Mouse (Mus musculus): ENCODE measurements around the gene Zbtb45. TPM values are rescaled to one million over a fixed set of nuclear protein-coding genes. Genes with fewer than 3 reads are reported as not detected.

Gene Zbtb45
- polyA plus RNA-seq, 1 experiment from 2014 or later = 43.0 TPM

DNA sequence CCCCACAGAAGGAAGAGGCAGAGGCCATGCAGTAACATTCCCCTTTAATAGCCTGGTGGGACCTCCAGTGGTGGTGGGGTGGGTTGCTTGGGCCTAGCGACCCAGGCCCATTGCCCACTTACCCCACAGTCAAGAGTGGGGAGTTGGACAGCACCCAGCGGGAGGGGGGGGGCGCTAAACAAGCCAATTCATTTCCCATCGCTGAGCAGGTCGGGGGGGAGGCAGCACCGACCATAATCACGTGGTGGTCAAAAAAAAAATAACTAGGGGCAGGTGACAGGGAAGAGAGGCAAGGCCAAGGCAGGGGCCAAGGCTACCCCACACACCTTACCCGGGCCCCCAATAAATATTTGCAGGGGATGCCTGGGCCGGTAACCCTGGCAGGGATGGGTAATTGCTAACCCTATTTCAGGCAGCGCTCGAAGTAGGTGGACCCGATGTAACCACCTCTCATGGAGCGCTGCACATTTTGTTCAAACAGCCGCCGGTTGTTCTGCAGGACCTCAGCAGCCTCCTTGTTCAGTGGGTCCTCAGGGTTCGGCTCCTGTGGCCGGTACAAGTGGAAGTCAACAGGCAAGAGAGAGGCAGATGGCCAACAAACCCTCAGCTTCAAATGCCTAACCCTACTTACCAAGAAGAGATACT, 25.5 kb upstream of the Zbtb45 start:
- peak overlapping the region; percentile 72 for H3K27ac ChIP-seq (ENCODE audit: low read length)
- H3K4me1 ChIP-seq (replicated peaks; ENCODE audit: control insufficient read depth, insufficient read depth, low read length) = peaks cover 38% of the 10 kb centered on the region
- ATAC-seq = no peak
- H3K9me3 ChIP-seq (ENCODE audit: control insufficient read depth, low read length) = no peaks in the 10 kb centered on the region
- 78% methylated on average over 17 of the region's 17 CpGs for WGBS
- H3K27me3 ChIP-seq (replicated peaks; ENCODE audit: control insufficient read depth, insufficient read depth, low read length) = no peaks in the 10 kb centered on the region
- H3K4me2 ChIP-seq (ENCODE audit: low read length) = peak overlapping the region; percentile 91
- no peak overlapping the region for H3K9ac ChIP-seq (replicated peaks; ENCODE audit: low read depth, low read length)
- no peak overlapping the region for H3K4me3 ChIP-seq (replicated peaks; ENCODE audit: low read length)
- peaks cover 27% of the 10 kb centered on the region for H3K36me3 ChIP-seq (ENCODE audit: control insufficient read depth, insufficient read depth)

DNA sequence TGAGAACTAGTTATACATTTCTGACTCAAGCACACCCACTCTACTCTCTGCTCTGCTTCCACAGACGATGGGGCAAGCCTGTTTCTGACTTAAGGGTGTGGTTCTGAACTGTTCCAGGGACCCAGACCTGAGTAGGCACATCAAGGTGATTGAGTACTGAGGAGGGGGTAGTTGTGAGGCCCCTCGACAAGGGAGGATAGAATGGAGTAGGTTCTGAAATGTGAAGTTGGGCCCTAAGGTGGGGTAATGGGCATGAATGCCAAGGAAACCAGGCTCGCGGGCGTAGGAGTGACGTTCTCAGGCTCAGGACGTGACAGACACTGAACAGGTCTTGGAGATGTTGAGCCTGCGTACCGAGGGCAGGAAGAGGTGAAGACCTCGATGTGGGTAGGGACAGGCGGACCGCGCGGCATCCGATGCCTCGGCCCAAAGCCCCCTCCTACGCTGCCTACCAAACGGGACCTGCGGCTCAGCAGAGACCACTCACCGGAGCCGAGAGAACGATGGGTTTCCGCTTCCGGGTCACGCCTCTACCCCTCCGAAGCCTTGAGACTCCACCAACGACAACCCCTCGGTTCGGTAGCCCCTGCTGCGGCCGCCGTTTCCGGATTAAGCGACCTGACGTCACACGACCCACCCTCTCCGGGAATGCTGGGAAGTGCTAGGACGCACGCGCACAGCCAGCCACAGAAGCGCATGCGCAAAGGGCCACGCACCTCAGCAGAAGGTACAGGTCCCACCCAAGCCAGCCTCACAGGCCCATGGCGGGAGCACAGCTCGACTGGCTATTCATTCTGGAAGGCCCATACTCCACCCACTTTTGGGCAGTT, 24.5 kb upstream of the Zbtb45 start, which contains the start of gene Chmp2a:
Gene Chmp2a (minus strand): TSS at position 660 of the 830 bp plus-strand sequence.
- Histone ChIP-seq H3K36me3 (ENCODE audit: control insufficient read depth, insufficient read depth) (peaks cover 37% of the 10 kb centered on the region), H3K4me1 (replicated peaks; ENCODE audit: control insufficient read depth, insufficient read depth, low read length) (peaks cover 38% of the 10 kb centered on the region)

DNA sequence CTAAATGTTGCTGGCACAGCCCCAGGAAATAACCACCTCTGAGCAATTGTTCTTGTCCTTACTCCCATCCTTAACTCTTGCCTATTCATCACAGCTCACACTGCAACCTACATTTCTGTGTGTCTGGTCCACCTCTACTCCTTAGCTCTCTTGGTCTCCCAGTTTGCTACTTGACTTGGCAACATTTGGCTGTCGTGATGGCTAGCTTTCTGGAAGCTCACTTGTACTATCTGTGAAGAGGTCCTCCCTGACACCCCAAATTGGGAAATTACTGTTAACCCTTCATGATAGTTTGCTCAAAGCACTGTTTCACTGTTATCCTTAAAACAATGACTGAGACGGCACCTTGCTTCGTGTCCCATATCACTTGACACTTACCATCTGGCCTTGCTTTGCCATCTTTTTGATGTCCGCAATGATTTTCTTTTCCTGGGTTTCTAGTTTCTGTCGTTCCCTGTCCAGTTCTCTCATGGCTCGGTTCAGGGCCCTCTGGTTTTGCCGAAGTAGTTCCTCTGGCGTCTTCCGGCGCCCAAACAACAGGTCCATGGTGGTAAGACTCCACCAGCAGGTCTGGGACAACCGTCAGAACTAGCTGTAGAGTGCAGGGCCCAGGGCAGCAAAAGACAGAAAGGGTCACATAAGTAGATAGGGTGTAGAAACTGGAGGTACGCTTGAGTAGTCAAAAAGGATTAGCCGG, 23.8 kb upstream of the Zbtb45 start:
- Histone ChIP-seq H3K27ac (ENCODE audit: low read length) (peak overlapping the region; percentile 84), H3K4me2 (ENCODE audit: low read length) (peak overlapping the region; percentile 91), H3K9ac (replicated peaks; ENCODE audit: low read depth, low read length) (peak overlapping the region; percentile 78), H3K27me3 (replicated peaks; ENCODE audit: control insufficient read depth, insufficient read depth, low read length) (no peaks in the 10 kb centered on the region), H3K4me3 (replicated peaks; ENCODE audit: low read length) (peak overlapping the region; percentile 64), H3K9me3 (ENCODE audit: control insufficient read depth, low read length) (no peaks in the 10 kb centered on the region), H3K4me1 (replicated peaks; ENCODE audit: control insufficient read depth, insufficient read depth, low read length) (peaks cover 31% of the 10 kb centered on the region), H3K36me3 (ENCODE audit: control insufficient read depth, insufficient read depth) (peaks cover 44% of the 10 kb centered on the region)
- WGBS = 48% methylated on average over 13 of the region's 13 CpGs
- no peak for ATAC-seq

More for the DNA sequence above, 24.5 kb upstream of the Zbtb45 start, which contains the start of gene Chmp2a:
- H3K4me2 ChIP-seq (ENCODE audit: low read length) = peak within 1 kb of the TSS; percentile 91
- H3K27ac ChIP-seq (ENCODE audit: low read length) = peak within 1 kb of the TSS; percentile 84
- peak; percentile 77 for ATAC-seq
- peak within 1 kb of the TSS; percentile 64 for H3K4me3 ChIP-seq (replicated peaks; ENCODE audit: low read length)
- under 1% methylated on average over 45 of the region's 45 CpGs for WGBS
- H3K27me3 ChIP-seq (replicated peaks; ENCODE audit: control insufficient read depth, insufficient read depth, low read length) = no peaks in the 10 kb centered on the region
- H3K9me3 ChIP-seq (ENCODE audit: control insufficient read depth, low read length) = no peaks in the 10 kb centered on the region
- H3K9ac ChIP-seq (replicated peaks; ENCODE audit: low read depth, low read length) = peak within 1 kb of the TSS; percentile 78

DNA sequence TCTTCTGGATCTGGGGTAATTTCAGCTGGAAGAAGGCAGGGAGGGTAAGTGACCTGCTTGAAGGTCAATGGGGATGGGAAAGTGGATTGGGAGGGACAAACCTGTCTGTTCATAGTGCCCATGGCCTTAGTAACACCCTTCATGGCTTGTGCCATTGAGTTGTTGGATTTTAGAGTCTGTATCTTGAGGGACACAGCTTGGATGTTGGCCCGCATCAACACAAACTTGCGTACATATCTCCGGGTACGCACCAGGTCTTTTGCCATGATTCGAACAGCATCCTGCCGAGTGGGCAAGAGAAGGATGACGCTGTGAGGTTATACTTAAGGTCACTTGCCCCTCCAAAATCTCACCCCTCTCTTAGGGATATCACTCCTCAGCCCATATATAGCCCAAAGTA, 22.7 kb upstream of the Zbtb45 start:
- no peak for ATAC-seq
- no peak overlapping the region for H3K27ac ChIP-seq (ENCODE audit: low read length)
- WGBS = 94% methylated on average over 7 of the region's 7 CpGs

DNA sequence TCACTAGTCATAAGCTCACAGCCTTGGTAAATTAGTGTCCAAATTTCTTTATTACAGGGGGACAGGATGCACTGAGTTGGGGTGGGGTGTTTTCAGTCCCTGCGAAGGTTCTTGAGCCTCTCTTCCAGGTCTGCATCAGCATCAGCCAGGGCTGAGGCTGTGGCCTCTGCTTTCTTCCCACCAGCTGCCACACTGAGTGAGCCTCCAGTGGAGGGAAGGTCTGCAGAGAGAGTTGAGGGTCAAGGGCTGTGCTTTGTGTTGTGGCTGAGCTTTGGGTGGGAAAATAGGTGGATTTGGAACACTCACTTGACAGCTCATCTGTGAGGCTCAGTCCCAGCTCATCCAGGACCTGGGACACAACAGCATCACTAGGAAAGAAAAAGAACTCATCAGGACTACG, 22.1 kb upstream of the Zbtb45 start:
- no peak overlapping the region for H3K4me2 ChIP-seq (ENCODE audit: low read length)
- no peak overlapping the region for H3K9ac ChIP-seq (replicated peaks; ENCODE audit: low read depth, low read length)
- WGBS = 92% methylated on average over 2 of the region's 2 CpGs
- no peaks in the 10 kb centered on the region for H3K27me3 ChIP-seq (replicated peaks; ENCODE audit: control insufficient read depth, insufficient read depth, low read length)
- ATAC-seq = no peak
- no peak overlapping the region for H3K4me3 ChIP-seq (replicated peaks; ENCODE audit: low read length)
- no peaks in the 10 kb centered on the region for H3K9me3 ChIP-seq (ENCODE audit: control insufficient read depth, low read length)
- peaks cover 60% of the 10 kb centered on the region for H3K36me3 ChIP-seq (ENCODE audit: control insufficient read depth, insufficient read depth)
- H3K27ac ChIP-seq (ENCODE audit: low read length) = no peak overlapping the region
- peaks cover 29% of the 10 kb centered on the region for H3K4me1 ChIP-seq (replicated peaks; ENCODE audit: control insufficient read depth, insufficient read depth, low read length)

More for the DNA sequence above, 22.7 kb upstream of the Zbtb45 start:
- H3K4me3 ChIP-seq (replicated peaks; ENCODE audit: low read length) = no peak overlapping the region
- H3K9ac ChIP-seq (replicated peaks; ENCODE audit: low read depth, low read length) = no peak overlapping the region
- H3K27me3 ChIP-seq (replicated peaks; ENCODE audit: control insufficient read depth, insufficient read depth, low read length) = no peaks in the 10 kb centered on the region
- H3K36me3 ChIP-seq (ENCODE audit: control insufficient read depth, insufficient read depth) = peaks cover 55% of the 10 kb centered on the region
- H3K9me3 ChIP-seq (ENCODE audit: control insufficient read depth, low read length) = no peaks in the 10 kb centered on the region
- no peak overlapping the region for H3K4me2 ChIP-seq (ENCODE audit: low read length)
- peaks cover 30% of the 10 kb centered on the region for H3K4me1 ChIP-seq (replicated peaks; ENCODE audit: control insufficient read depth, insufficient read depth, low read length)

DNA sequence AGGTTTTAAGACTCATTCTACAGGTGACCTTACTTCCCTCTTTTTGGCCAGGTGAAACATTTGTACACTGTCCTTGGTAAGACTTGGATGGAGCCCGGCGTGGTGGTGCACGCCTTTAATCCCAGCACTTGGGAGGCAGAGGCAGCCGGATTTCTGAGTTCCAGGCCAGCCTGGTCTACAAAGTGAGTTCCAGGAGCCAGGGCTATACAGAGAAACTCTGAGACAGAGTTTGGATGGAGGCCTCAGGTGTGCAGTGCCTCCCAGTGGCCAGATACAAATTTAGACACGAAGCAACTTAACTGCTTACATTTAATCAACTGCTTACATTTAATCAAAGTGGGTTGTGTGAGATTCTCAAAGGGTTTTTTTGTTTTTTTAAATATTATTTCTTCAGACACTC, 21.2 kb upstream of the Zbtb45 start:
- ATAC-seq = no peak
- H3K27ac ChIP-seq (ENCODE audit: low read length) = no peak overlapping the region
- H3K9me3 ChIP-seq (ENCODE audit: control insufficient read depth, low read length) = no peaks in the 10 kb centered on the region
- H3K9ac ChIP-seq (replicated peaks; ENCODE audit: low read depth, low read length) = no peak overlapping the region
- no peaks in the 10 kb centered on the region for H3K27me3 ChIP-seq (replicated peaks; ENCODE audit: control insufficient read depth, insufficient read depth, low read length)
- WGBS = 76% methylated on average over 5 of the region's 5 CpGs
- no peak overlapping the region for H3K4me3 ChIP-seq (replicated peaks; ENCODE audit: low read length)
- H3K4me1 ChIP-seq (replicated peaks; ENCODE audit: control insufficient read depth, insufficient read depth, low read length) = peaks cover 29% of the 10 kb centered on the region
- no peak overlapping the region for H3K4me2 ChIP-seq (ENCODE audit: low read length)
- peaks cover 67% of the 10 kb centered on the region for H3K36me3 ChIP-seq (ENCODE audit: control insufficient read depth, insufficient read depth)

DNA sequence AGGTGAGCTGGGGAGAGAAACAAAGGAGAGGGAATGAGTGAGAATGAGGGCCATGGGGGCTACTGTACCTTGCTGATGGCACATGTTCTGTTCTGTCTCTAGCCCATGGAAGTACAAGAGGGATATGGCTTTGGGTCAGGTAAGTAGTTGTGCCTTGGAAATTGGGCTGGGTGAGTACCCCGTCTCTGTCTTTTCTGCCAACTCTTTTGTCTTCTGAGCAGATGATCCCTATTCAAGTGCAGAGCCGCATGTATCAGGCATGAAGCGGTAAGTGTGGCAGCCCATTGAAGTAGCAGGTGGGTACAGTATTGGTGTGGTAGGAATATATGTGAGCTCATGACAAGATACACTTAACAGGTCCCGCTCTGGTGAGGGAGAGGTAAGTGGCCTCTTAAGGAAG, 19.2 kb upstream of the Zbtb45 start:
- Histone ChIP-seq H3K36me3 (ENCODE audit: control insufficient read depth, insufficient read depth) (peaks cover 57% of the 10 kb centered on the region), H3K9ac (replicated peaks; ENCODE audit: low read depth, low read length) (no peak overlapping the region), H3K27me3 (replicated peaks; ENCODE audit: control insufficient read depth, insufficient read depth, low read length) (no peaks in the 10 kb centered on the region), H3K27ac (ENCODE audit: low read length) (no peak overlapping the region), H3K9me3 (ENCODE audit: control insufficient read depth, low read length) (no peaks in the 10 kb centered on the region), H3K4me2 (ENCODE audit: low read length) (no peak overlapping the region), H3K4me1 (replicated peaks; ENCODE audit: control insufficient read depth, insufficient read depth, low read length) (peaks cover 28% of the 10 kb centered on the region), H3K4me3 (replicated peaks; ENCODE audit: low read length) (no peak overlapping the region)
- ATAC-seq = no peak
- 81% methylated on average over 4 of the region's 4 CpGs for WGBS

DNA sequence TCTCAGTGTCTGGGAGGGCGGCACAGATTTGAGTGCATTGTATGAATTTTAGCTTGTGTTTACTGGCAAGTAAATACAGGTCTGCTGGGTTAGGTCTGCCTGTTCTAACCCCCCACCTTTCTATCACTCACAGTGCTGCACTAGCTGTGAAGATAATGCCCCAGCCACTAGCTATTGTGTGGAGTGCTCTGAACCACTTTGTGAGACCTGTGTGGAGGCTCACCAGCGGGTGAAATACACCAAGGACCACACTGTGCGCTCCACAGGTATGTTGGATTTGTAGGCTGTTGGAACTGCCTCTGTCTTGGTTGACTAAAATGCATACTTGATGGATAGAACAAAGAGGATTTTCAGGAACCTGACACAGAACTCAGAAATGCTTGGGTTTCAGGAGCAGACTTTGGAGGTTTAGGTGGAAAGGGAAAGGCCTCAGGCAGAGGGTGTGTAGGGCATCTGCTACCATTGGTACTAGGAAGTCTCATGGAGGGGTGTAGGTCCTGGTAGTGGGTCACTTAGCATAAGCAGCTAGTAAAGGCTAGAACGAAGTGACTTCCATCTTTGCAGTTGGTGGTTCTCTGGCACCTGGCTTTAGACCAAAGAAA, 15.8 kb upstream of the Zbtb45 start:
- Histone ChIP-seq H3K4me3 (replicated peaks; ENCODE audit: low read length) (peak overlapping the region; percentile 90), H3K36me3 (ENCODE audit: control insufficient read depth, insufficient read depth) (peaks cover 45% of the 10 kb centered on the region), H3K27ac (ENCODE audit: low read length) (no peak overlapping the region), H3K9ac (replicated peaks; ENCODE audit: low read depth, low read length) (peak overlapping the region; percentile 90), H3K4me1 (replicated peaks; ENCODE audit: control insufficient read depth, insufficient read depth, low read length) (peaks cover 28% of the 10 kb centered on the region), H3K4me2 (ENCODE audit: low read length) (peak overlapping the region; percentile 97), H3K9me3 (ENCODE audit: control insufficient read depth, low read length) (no peaks in the 10 kb centered on the region), H3K27me3 (replicated peaks; ENCODE audit: control insufficient read depth, insufficient read depth, low read length) (no peaks in the 10 kb centered on the region)
- no peak for ATAC-seq
- WGBS = 29% methylated on average over 4 of the region's 4 CpGs

DNA sequence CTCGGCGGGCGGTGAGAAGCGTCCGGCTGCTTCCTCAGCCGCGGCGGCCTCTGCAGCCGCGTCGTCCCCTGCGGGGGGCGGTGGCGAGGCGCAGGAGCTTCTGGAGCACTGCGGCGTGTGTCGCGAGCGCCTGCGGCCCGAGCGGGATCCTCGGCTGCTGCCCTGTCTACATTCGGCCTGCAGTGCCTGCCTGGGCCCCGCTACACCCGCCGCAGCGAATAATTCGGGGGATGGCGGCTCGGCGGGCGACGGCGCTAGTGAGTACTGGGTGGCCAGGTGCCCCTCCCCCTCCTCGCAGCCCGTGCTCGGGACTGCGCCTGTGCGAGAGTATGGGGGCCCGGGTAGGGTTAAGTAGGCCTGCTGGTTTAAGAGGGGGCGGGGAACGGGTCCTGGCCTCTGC, 15.0 kb upstream of the Zbtb45 start:
- H3K27ac ChIP-seq (ENCODE audit: low read length) = peak overlapping the region; percentile 100
- WGBS = 0% methylated on average over 39 of the region's 44 CpGs
- H3K36me3 ChIP-seq (ENCODE audit: control insufficient read depth, insufficient read depth) = peaks cover 37% of the 10 kb centered on the region
- no peaks in the 10 kb centered on the region for H3K9me3 ChIP-seq (ENCODE audit: control insufficient read depth, low read length)
- peak; percentile 54 for ATAC-seq
- H3K27me3 ChIP-seq (replicated peaks; ENCODE audit: control insufficient read depth, insufficient read depth, low read length) = no peaks in the 10 kb centered on the region
- H3K4me1 ChIP-seq (replicated peaks; ENCODE audit: control insufficient read depth, insufficient read depth, low read length) = peaks cover 28% of the 10 kb centered on the region
- peak overlapping the region; percentile 90 for H3K9ac ChIP-seq (replicated peaks; ENCODE audit: low read depth, low read length)
- peak overlapping the region; percentile 90 for H3K4me3 ChIP-seq (replicated peaks; ENCODE audit: low read length)
- peak overlapping the region; percentile 97 for H3K4me2 ChIP-seq (ENCODE audit: low read length)
